39 mouse cellular contexts compared by ENCODE assay signal in genomic region chr11:58077270-58077669, GRCm38 (mm10). TPM values are rescaled to one million over a fixed set of nuclear protein-coding genes. Genes with fewer than 3 reads are reported as not detected.
"Had no signal": no experiment of that assay in that cellular context is flagged by ENCODE, and none has a peak within 500 bp of the region (broad histone marks: within the 10 kb centered on the region; RNA-seq: fewer than 3 reads in every experiment).

No protein-coding gene starts in this region.

- H3K4me2 ChIP-seq: limb, embryonic 12.5 days; limb, embryonic 13.5 days; limb, embryonic 15.5 days; liver, embryonic 11.5 days; liver, embryonic 12.5 days; liver, embryonic 13.5 days; liver, embryonic 15.5 days; lung, embryonic 14.5 days; lung, embryonic 15.5 days; midbrain, embryonic 11.5 days; midbrain, embryonic 12.5 days; midbrain, embryonic 13.5 days; midbrain, embryonic 15.5 days; neural tube, embryonic 12.5 days; neural tube, embryonic 13.5 days had no signal

- H3K4me3 ChIP-seq: limb, embryonic 10.5 days; limb, embryonic 12.5 days; limb, embryonic 13.5 days; limb, embryonic 15.5 days; liver, embryonic 12.5 days; liver, embryonic 13.5 days; liver, embryonic 15.5 days; lung, embryonic 15.5 days; megakaryocyte, embryonic 14.5 days; midbrain, embryonic 10.5 days; midbrain, embryonic 12.5 days; midbrain, embryonic 13.5 days; midbrain, embryonic 15.5 days; myocyte; neural tube, embryonic 12.5 days; neural tube, embryonic 13.5 days had no signal

- DNase-seq: left cerebral cortex, postnatal 4 days; liver; liver, embryonic 13.5 days; liver, postnatal 0 days; lung, adult 18-20 months; lung, adult 2 months; lung, embryonic 14.5 days; lung, postnatal 10 days; lung, postnatal 14 days; lung, postnatal 36 days; lung, postnatal 4 days; midbrain, embryonic 14.5 days had no signal

- H3K9ac ChIP-seq: limb, embryonic 12.5 days; limb, embryonic 13.5 days; limb, embryonic 15.5 days; liver, embryonic 12.5 days; liver, embryonic 13.5 days; liver, embryonic 14.5 days; liver, embryonic 15.5 days; liver, postnatal 0 days; lung, embryonic 14.5 days; lung, embryonic 15.5 days; midbrain, embryonic 12.5 days; midbrain, embryonic 13.5 days; midbrain, embryonic 15.5 days; neural tube, embryonic 12.5 days; neural tube, embryonic 13.5 days had no signal

- H3K27ac ChIP-seq: limb, embryonic 10.5 days; limb, embryonic 12.5 days; limb, embryonic 13.5 days; limb, embryonic 15.5 days; liver, embryonic 12.5 days; liver, embryonic 13.5 days; liver, embryonic 14.5 days; liver, embryonic 15.5 days; lung, embryonic 15.5 days; macrophage; midbrain, embryonic 10.5 days; midbrain, embryonic 12.5 days; midbrain, embryonic 13.5 days; midbrain, embryonic 15.5 days; neural tube, embryonic 12.5 days; neural tube, embryonic 13.5 days had no signal

- H3K4me1 ChIP-seq: limb, embryonic 10.5 days; limb, embryonic 12.5 days; limb, embryonic 13.5 days; limb, embryonic 15.5 days; liver, embryonic 12.5 days; liver, embryonic 13.5 days; liver, embryonic 15.5 days; lung, embryonic 15.5 days; megakaryocyte, embryonic 14.5 days; midbrain, embryonic 10.5 days; midbrain, embryonic 12.5 days; midbrain, embryonic 13.5 days; midbrain, embryonic 15.5 days; neural tube, embryonic 12.5 days; neural tube, embryonic 13.5 days had no signal

- H3K9me3 ChIP-seq: limb, embryonic 10.5 days; limb, embryonic 15.5 days; liver, embryonic 12.5 days; liver, embryonic 13.5 days; liver, embryonic 15.5 days; lung, embryonic 15.5 days; midbrain, embryonic 10.5 days; midbrain, embryonic 13.5 days; midbrain, embryonic 15.5 days; neural tube, embryonic 12.5 days; neural tube, embryonic 13.5 days had no signal

- ATAC-seq: liver, embryonic 12.5 days; liver, postnatal 0 days; lung, postnatal 0 days; midbrain, embryonic 13.5 days; midbrain, embryonic 15.5 days; midbrain, embryonic 16.5 days had no signal

- H3K27me3 ChIP-seq: limb, embryonic 12.5 days; limb, embryonic 13.5 days; limb, embryonic 15.5 days; liver, embryonic 13.5 days; liver, embryonic 15.5 days; lung, embryonic 15.5 days; midbrain, embryonic 12.5 days; midbrain, embryonic 13.5 days; midbrain, embryonic 15.5 days; neural tube, embryonic 12.5 days; neural tube, embryonic 13.5 days had no signal

- H3K36me3 ChIP-seq: limb, embryonic 10.5 days; limb, embryonic 12.5 days; limb, embryonic 13.5 days; limb, embryonic 15.5 days; liver, embryonic 12.5 days; liver, embryonic 13.5 days; liver, embryonic 15.5 days; lung, embryonic 15.5 days; midbrain, embryonic 10.5 days; midbrain, embryonic 12.5 days; midbrain, embryonic 13.5 days; midbrain, embryonic 15.5 days; neural tube, embryonic 12.5 days; neural tube, embryonic 13.5 days had no signal

RNA-seq across cellular contexts. Expression of gene Gm12248, which starts 15.7 kb away (rescaled TPM):
- polyA plus RNA-seq: limb, embryonic 10.5 days; limb, embryonic 11.5 days; limb, embryonic 12.5 days; limb, embryonic 13.5 days; limb, embryonic 14.5 days; limb, embryonic 15.5 days; liver, embryonic 11.5 days; liver, embryonic 12.5 days; liver, embryonic 13.5 days; liver, embryonic 14.5 days; liver, embryonic 15.5 days; liver, embryonic 16.5 days; liver, postnatal 0 days; lung, embryonic 14.5 days; lung, embryonic 15.5 days; lung, embryonic 16.5 days; macrophage; midbrain, embryonic 10.5 days; midbrain, embryonic 11.5 days; midbrain, embryonic 12.5 days; midbrain, embryonic 13.5 days; midbrain, embryonic 14.5 days; midbrain, postnatal 0 days; neural tube, embryonic 11.5 days; neural tube, embryonic 12.5 days; neural tube, embryonic 13.5 days had no signal
